Mouse (Mus musculus) left cerebral cortex, adult 2 months (tissue): ENCODE results near the gene 9130213A22Rik. TPM values are rescaled to one million over a fixed set of nuclear protein-coding genes. Genes with fewer than 3 reads are reported as not detected.

Experiments
- DNase-seq, 2 experiments: peaks; one replicate each; pipeline ENCODE4 v3.0.0; 2021 to 2022; ENCODE audit warnings: low spot score in 2 of 2, mixed read lengths in 1 of 2; ENCODE audit errors: extremely low spot score in 1 of 2
- H3K27ac ChIP-seq: fragments of 200-600 bp; 2 replicates; pipeline ENCODE4 v1.8.1; 2022
- H3K4me3 ChIP-seq: fragments of 200-600 bp; 2 replicates; pipeline ENCODE4 v1.8.1; 2022
- CTCF ChIP-seq: fragments of 200-600 bp; IDR thresholded peaks from 2 replicates; pipeline ENCODE4 v1.8.1; 2022; ENCODE audit warnings: antibody characterized with exemption, mild to moderate bottlenecking, moderate library complexity
- intact Hi-C: fragments of 180-260 bp; cut with DNase I; formaldehyde crosslinking; loops from one replicate; pipeline ENCODE4 v1.15.1; 2025
- total RNA-seq, 2 experiments: library from RNA; stranded (reverse); gene quantifications; 2 replicates each; pipeline ENCODE4 v1.2.3; 2021

9130213A22Rik gene
- total RNA-seq, 2 experiments from 2014 or later, result 1.3 to 1.4 TPM

DNA sequence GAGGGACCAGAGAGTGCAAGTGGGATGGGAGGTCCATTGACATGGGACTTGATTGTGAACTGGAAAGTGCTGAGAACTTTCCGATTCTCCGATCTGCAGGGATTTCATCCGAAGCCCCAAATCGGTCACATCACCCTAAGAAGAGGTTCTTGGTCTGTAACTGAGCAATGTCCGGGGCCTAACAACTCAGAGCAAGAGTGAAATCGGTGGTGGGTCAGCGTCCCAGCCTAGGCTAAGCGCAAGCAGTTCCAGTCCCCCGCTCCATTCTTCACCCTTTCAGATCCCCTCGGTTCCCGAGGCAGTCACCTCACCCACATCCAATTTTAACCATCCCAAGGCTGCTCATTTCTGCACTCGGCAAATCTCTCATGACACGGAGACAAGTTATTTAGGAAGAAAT is 52.3 kb downstream of the 9130213A22Rik start:
- TF ChIP-seq CTCF, result no peak
- no peak for DNase-seq
- intact Hi-C loops, result no loop called here
- Histone ChIP-seq H3K27ac (peak overlapping the region; percentile 92), H3K4me3 (peak overlapping the region; percentile 79)

Other genes starting within 250 kb of the 9130213A22Rik start
- gene Rnf222, start 234.0 kb downstream of the 9130213A22Rik start, total RNA-seq, result not detected
- 100 to 1,000 TPM; 727 to 749 TPM for gene Rpl26, start 221.0 kb downstream of the 9130213A22Rik start, total RNA-seq
- gene Odf4, start 195.5 kb downstream of the 9130213A22Rik start, total RNA-seq, result under 1 TPM; 0.44 to 0.95 TPM
- 10 to 100 TPM; 22.4 to 22.6 TPM for gene Arhgef15, start 165.1 kb downstream of the 9130213A22Rik start, total RNA-seq
- gene Slc25a35, start 154.5 kb downstream of the 9130213A22Rik start, total RNA-seq, result 1 to 10 TPM; 5.0 to 5.2 TPM
- 10 to 100 TPM; 15.7 to 17.0 TPM for gene Rangrf, start 147.4 kb downstream of the 9130213A22Rik start, total RNA-seq
- gene Pfas, start 114.1 kb downstream of the 9130213A22Rik start, total RNA-seq, result 10 to 100 TPM; 20.1 to 24.7 TPM
- 10 to 100 TPM; 38.7 to 39.8 TPM for gene Ctc1, start 106.7 kb downstream of the 9130213A22Rik start, total RNA-seq
- gene Aurkb, start 76.9 kb downstream of the 9130213A22Rik start, total RNA-seq, result under 1 TPM; 0.25 to 0.30 TPM
- 10 to 100 TPM; 31.1 to 33.8 TPM for gene Borcs6, start 62.9 kb downstream of the 9130213A22Rik start, total RNA-seq
- 10 to 100 TPM; 23.3 to 28.0 TPM for gene Tmem107, start 51.8 kb downstream of the 9130213A22Rik start, total RNA-seq
- 1,000 to 10,000 TPM; 1,115 to 1,119 TPM for gene Vamp2, start 34.1 kb downstream of the 9130213A22Rik start, total RNA-seq
- 100 to 1,000 TPM; 114 to 185 TPM for gene Per1, start 27.4 kb downstream of the 9130213A22Rik start, total RNA-seq
- gene Hes7, start 2.2 kb downstream of the 9130213A22Rik start, total RNA-seq, result under 1 TPM; 0.57 to 0.82 TPM
- 1 to 10 TPM; 6.5 TPM for gene Aloxe3, start 3.3 kb upstream of the 9130213A22Rik start, total RNA-seq
- 1 to 10 TPM; 8.7 to 9.8 TPM for gene Alox12b, start 34.4 kb upstream of the 9130213A22Rik start, total RNA-seq
- gene Alox8, start 75.3 kb upstream of the 9130213A22Rik start, total RNA-seq, result 1 to 10 TPM; 6.1 to 6.4 TPM
- gene Gucy2e, start 114.4 kb upstream of the 9130213A22Rik start, total RNA-seq, result 1 to 10 TPM; 1.0 to 1.3 TPM
- 10 to 100 TPM; 19.2 to 27.1 TPM for gene Cntrob, start 201.2 kb upstream of the 9130213A22Rik start, total RNA-seq
- gene Trappc1, start 201.4 kb upstream of the 9130213A22Rik start, total RNA-seq, result 10 to 100 TPM; 58.8 to 60.1 TPM
- gene Kcnab3, start 203.7 kb upstream of the 9130213A22Rik start, total RNA-seq, result 10 to 100 TPM; 95.5 to 95.8 TPM
- 100 to 1,000 TPM; 170 to 181 TPM for gene Rnf227, start 217.9 kb upstream of the 9130213A22Rik start, total RNA-seq
- 100 to 1,000 TPM; 406 to 416 TPM for gene Chd3, start 246.8 kb upstream of the 9130213A22Rik start, total RNA-seq